Mouse (Mus musculus): ENCODE results near the gene Gm10334. TPM values are rescaled to one million over a fixed set of nuclear protein-coding genes. Genes with fewer than 3 reads are reported as not detected.
"Not testable (repeated sequence)": the region's sequence is repeated elsewhere in the genome, so short reads cannot be mapped to it uniquely, and the experiment has no call there.

The Gm10334 gene
- not detected in 2 replicates for polyA plus RNA-seq (2012; rRNA removed)

DNA sequence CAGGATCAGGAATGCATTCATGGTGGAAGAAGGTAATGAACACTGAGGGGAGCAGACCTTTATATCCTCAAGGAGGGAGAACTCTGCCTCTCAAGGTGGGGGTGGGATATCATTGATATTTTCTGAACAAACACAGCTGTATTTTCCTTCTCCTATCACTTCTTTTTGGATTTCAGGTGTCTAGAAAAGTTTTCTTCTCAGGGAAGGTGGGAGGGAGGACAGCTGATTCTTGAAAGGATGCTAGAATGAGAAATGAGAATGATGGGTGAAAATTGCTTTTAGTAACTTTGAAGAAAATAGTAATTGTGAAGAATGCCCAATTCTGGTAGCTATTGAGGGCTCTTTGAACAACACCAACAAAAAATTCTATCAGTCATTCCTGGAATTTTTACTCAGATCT lies at the start of gene Gm10334:
Gene Gm10334 (minus strand): TSS at position 101 of the 400 bp plus-strand sequence.
- not testable (repeated sequence) for DNase-seq (ENCODE audit: low read depth, low spot score)

DNA sequence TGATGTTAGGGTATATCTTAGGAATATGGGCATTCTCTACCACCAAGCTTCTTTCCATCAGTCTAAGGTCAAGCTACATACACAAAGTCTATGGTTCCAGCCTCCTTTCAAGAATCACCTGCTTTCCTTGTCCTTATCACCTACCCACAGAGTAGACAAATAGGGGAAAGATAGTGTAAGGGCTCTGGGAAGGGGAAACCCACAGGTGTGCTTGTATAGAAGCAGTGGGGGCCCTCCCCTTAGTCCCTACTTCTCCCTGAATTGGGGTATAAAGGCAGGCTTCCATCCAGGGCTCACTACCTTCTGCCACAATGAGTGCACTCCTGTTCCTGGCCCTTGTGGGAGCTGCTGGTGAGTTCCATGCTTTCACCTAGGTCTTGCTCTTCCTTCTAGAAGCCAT lies 12.7 kb upstream of the Gm10334 start, which contains the start of gene Prss1:
Gene Prss1 (plus strand): TSS at position 301 of the 400 bp plus-strand sequence.
- DNase-seq (ENCODE audit: low read depth, low spot score): not testable (repeated sequence)

DNA sequence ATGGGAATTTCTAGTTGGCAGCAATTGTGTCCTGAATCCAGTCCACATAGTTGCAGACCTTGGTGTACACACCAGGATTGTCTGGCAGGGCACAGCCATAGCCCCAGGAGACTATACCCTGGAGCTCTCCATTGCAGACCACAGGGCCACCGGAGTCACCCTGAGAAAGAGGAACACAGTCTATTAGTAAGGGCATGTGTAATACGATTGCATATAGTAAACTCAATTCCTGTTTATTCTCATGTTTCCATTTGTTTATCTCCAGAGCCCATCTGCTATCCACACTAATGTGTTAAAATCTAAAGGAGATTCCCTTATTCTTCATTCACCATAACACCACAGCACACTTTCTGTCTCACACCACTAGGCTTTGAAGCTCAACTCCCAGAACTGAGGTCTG lies 3.7 kb downstream of the Gm10334 start:
- not testable (repeated sequence) for DNase-seq (ENCODE audit: low read depth, low spot score)

More for the DNA sequence above, 3.7 kb downstream of the Gm10334 start:
- WGBS: 73% methylated on average over 2 of the region's 2 CpGs

Other genes starting within 250 kb of the Gm10334 start
- 0.61 and 2.2 TPM in 2 replicates for gene Try4, start 143.9 kb downstream of the Gm10334 start, polyA plus RNA-seq (2012; rRNA removed)
- 0.57 and 1.0 TPM in 2 replicates for gene Try5, start 129.3 kb downstream of the Gm10334 start, polyA plus RNA-seq (2012; rRNA removed)
- 0.10 TPM in 1 of 2 replicates, not detected in the other for gene Try10, start 92.0 kb downstream of the Gm10334 start, polyA plus RNA-seq (2012; rRNA removed)
- gene Prss3, start 68.5 kb downstream of the Gm10334 start, polyA plus RNA-seq (2012; rRNA removed): not detected in 2 replicates
- gene Gm5771, start 53.8 kb downstream of the Gm10334 start, polyA plus RNA-seq (2012; rRNA removed): not detected in 2 replicates
- gene Prss1, start 12.8 kb upstream of the Gm10334 start, polyA plus RNA-seq (2012; rRNA removed): not detected in 2 replicates
- gene Prss2, start 75.6 kb upstream of the Gm10334 start, polyA plus RNA-seq (2012; rRNA removed): 1.3 and 1.9 TPM in 2 replicates
- gene Ephb6, start 159.3 kb upstream of the Gm10334 start, polyA plus RNA-seq (2012; rRNA removed): 1.5 and 2.7 TPM in 2 replicates
- gene Trpv6, start 190.3 kb upstream of the Gm10334 start, polyA plus RNA-seq (2012; rRNA removed): 0.06 TPM in 1 of 2 replicates, not detected in the other
- gene Trpv5, start 234.6 kb upstream of the Gm10334 start, polyA plus RNA-seq (2012; rRNA removed): not detected in 2 replicates
- not detected in 2 replicates for gene Llcfc1, start 238.3 kb upstream of the Gm10334 start, polyA plus RNA-seq (2012; rRNA removed)